Mouse (Mus musculus) hindbrain, postnatal 0 days (tissue): ENCODE measurements around the gene Pcsk2. TPM values are rescaled to one million over a fixed set of nuclear protein-coding genes. Genes with fewer than 3 reads are reported as not detected.

ENCODE experiments used
- ATAC-seq: fragments of 200-750 bp; cut with Nextera tagmentation; 2 replicates; pipeline ENCODE4 v1.8.0; 2017; ENCODE audit warnings: mild to moderate bottlenecking, moderate TSS enrichment, moderate library complexity
- DNase-seq: peaks from one replicate; pipeline ENCODE4 v3.0.0-alpha.2; 2015; ENCODE audit warnings: low spot score
- H3K27ac ChIP-seq: fragments of 300-500 bp; sonication (generic); 2 replicates; pipeline ENCODE4 v1.5.1; 2014; ENCODE audit warnings: mild to moderate bottlenecking
- H3K27me3 ChIP-seq: fragments of 300-500 bp; sonication (generic); 2 replicates; pipeline ENCODE4 v1.6.1; 2014; ENCODE audit warnings: low read length, mixed read lengths; ENCODE audit not compliant: insufficient read depth
- H3K36me3 ChIP-seq: fragments of 300-500 bp; sonication (generic); 2 replicates; pipeline ENCODE4 v1.6.1; 2014; ENCODE audit warnings: low read length, mixed read lengths; ENCODE audit not compliant: insufficient read depth
- H3K4me1 ChIP-seq: fragments of 300-500 bp; sonication (generic); 2 replicates; pipeline ENCODE4 v1.6.1; 2014; ENCODE audit warnings: antibody characterized with exemption, low read length, mixed read lengths; ENCODE audit not compliant: insufficient read depth
- H3K4me2 ChIP-seq: fragments of 300-500 bp; sonication (generic); 2 replicates; pipeline ENCODE4 v1.6.1; 2014; ENCODE audit warnings: low read depth, mild to moderate bottlenecking, low read length, moderate library complexity, mixed read lengths
- H3K4me3 ChIP-seq: fragments of 300-500 bp; sonication (generic); 2 replicates; pipeline ENCODE4 v1.5.1; 2014; ENCODE audit warnings: low read length
- H3K9ac ChIP-seq: fragments of 300-500 bp; sonication (generic); replicated peaks from 2 replicates; pipeline ENCODE4 v1.6.1; 2014; ENCODE audit warnings: mild to moderate bottlenecking, low read length, moderate library complexity, mixed read lengths
- H3K9me3 ChIP-seq: fragments of 300-500 bp; sonication (generic); 2 replicates; pipeline ENCODE4 v1.6.1; 2016; ENCODE audit warnings: low read length, mixed read lengths
- CTCF ChIP-seq: IDR thresholded peaks from 2 replicates; pipeline ENCODE4 v1.5.1; 2016; ENCODE audit warnings: antibody characterized with exemption, control low read depth, low read depth
- WGBS: fragments of 180-500 bp; shearing (Covaris S2); extraction: QIAGEN DNeasy Blood & Tissue Kit; methylation state at CpG from one replicate; pipeline ENCODE4 v1.1.7; 2014; 5-methylcytosine and 5-hydroxymethylcytosine counted together
- polyA plus RNA-seq: library from polyadenylated mRNA; unstranded; fragments of >200 nt; fragmentation: Nextera tagmentation; extraction: Ambion mirVana; gene quantifications from 2 replicates; pipeline ENCODE4 v1.2.1, GENCODE M21; 2015
- total RNA-seq: library from RNA; depleted of rRNA; stranded (reverse); fragments of >200 nt; gene quantifications from 2 replicates; pipeline ENCODE4 v1.2.3, GENCODE M21; 2014

Gene Pcsk2
- total and polyA plus RNA-seq, 2 experiments from 2014 or later, result 26.5 to 45.4 TPM

GRCm38 (mm10) chr2:143702931-143703344 lies 157.0 kb downstream of the Pcsk2 start:
- ATAC-seq, result no peak
- H3K27me3 ChIP-seq, result no peaks in the 10 kb centered on the region
- no peaks in the 10 kb centered on the region for H3K36me3 ChIP-seq
- H3K4me1 ChIP-seq, result no peaks in the 10 kb centered on the region
- H3K4me3 ChIP-seq, result no peak overlapping the region
- no peak overlapping the region for H3K27ac ChIP-seq
- WGBS, result 49% methylated on average over 3 of the region's 3 CpGs
- no peak overlapping the region for H3K9ac ChIP-seq
- no peak for TF ChIP-seq CTCF
- H3K9me3 ChIP-seq, result no peaks in the 10 kb centered on the region
- no peak for DNase-seq
- H3K4me2 ChIP-seq, result no peak overlapping the region

- H3K4me3 ChIP-seq, result no peak overlapping the region
- 79% methylated on average over 3 of the region's 3 CpGs for WGBS
- H3K9me3 ChIP-seq, result no peaks in the 10 kb centered on the region
- no peak for DNase-seq
- no peak overlapping the region for H3K27ac ChIP-seq
- no peak for ATAC-seq
- no peak overlapping the region for H3K9ac ChIP-seq
- H3K4me1 ChIP-seq, result no peaks in the 10 kb centered on the region
- H3K4me2 ChIP-seq, result no peak overlapping the region
- TF ChIP-seq CTCF, result no peak
- H3K27me3 ChIP-seq, result no peaks in the 10 kb centered on the region
- H3K36me3 ChIP-seq, result no peaks in the 10 kb centered on the region
Measured at GRCm38 (mm10) chr2:143708205-143708604, 162.2 kb downstream of the Pcsk2 start.

GRCm38 (mm10) chr2:143709249-143709648 lies 163.3 kb downstream of the Pcsk2 start:
- TF ChIP-seq CTCF, result peak; percentile 29; the same call in 1 of the 2 replicates
- no peaks in the 10 kb centered on the region for H3K9me3 ChIP-seq
- 21% methylated on average over 4 of the region's 4 CpGs for WGBS
- H3K27ac ChIP-seq, result no peak overlapping the region
- no peak overlapping the region for H3K4me2 ChIP-seq
- H3K27me3 ChIP-seq, result no peaks in the 10 kb centered on the region
- no peak overlapping the region for H3K9ac ChIP-seq
- H3K4me3 ChIP-seq, result no peak overlapping the region
- H3K36me3 ChIP-seq, result no peaks in the 10 kb centered on the region
- H3K4me1 ChIP-seq, result no peaks in the 10 kb centered on the region
- DNase-seq (peak; percentile 33), ATAC-seq (no peak)

GRCm38 (mm10) chr2:143709979-143710378 lies 164.0 kb downstream of the Pcsk2 start:
- 77% methylated on average over 2 of the region's 2 CpGs for WGBS
- H3K9me3 ChIP-seq, result no peaks in the 10 kb centered on the region
- no peak for TF ChIP-seq CTCF
- H3K36me3 ChIP-seq, result no peaks in the 10 kb centered on the region
- ATAC-seq (no peak), DNase-seq (no peak)
- no peaks in the 10 kb centered on the region for H3K4me1 ChIP-seq
- no peak overlapping the region for H3K27ac ChIP-seq
- no peak overlapping the region for H3K4me3 ChIP-seq
- H3K27me3 ChIP-seq, result no peaks in the 10 kb centered on the region
- no peak overlapping the region for H3K9ac ChIP-seq
- no peak overlapping the region for H3K4me2 ChIP-seq

GRCm38 (mm10) chr2:143711886-143712285 lies 165.9 kb downstream of the Pcsk2 start:
- Histone ChIP-seq H3K4me1 (no peaks in the 10 kb centered on the region), H3K4me2 (no peak overlapping the region), H3K9me3 (no peaks in the 10 kb centered on the region), H3K27me3 (no peaks in the 10 kb centered on the region), H3K9ac (no peak overlapping the region), H3K27ac (no peak overlapping the region), H3K36me3 (no peaks in the 10 kb centered on the region), H3K4me3 (no peak overlapping the region)
- WGBS, result 76% methylated on average over 4 of the region's 4 CpGs
- TF ChIP-seq CTCF, result no peak
- ATAC-seq, result no peak
- no peak for DNase-seq

- ATAC-seq, result no peak
- TF ChIP-seq CTCF, result no peak
- Histone ChIP-seq H3K27ac (no peak overlapping the region), H3K27me3 (no peaks in the 10 kb centered on the region), H3K9me3 (no peaks in the 10 kb centered on the region), H3K4me1 (no peaks in the 10 kb centered on the region), H3K4me3 (no peak overlapping the region), H3K9ac (no peak overlapping the region), H3K4me2 (no peak overlapping the region), H3K36me3 (no peaks in the 10 kb centered on the region)
- DNase-seq, result no peak
- 61% methylated on average over 3 of the region's 3 CpGs for WGBS
Measured at GRCm38 (mm10) chr2:143712901-143713300, 166.9 kb downstream of the Pcsk2 start.

- no peak overlapping the region for H3K4me2 ChIP-seq
- no peaks in the 10 kb centered on the region for H3K9me3 ChIP-seq
- no peak for TF ChIP-seq CTCF
- H3K27ac ChIP-seq, result no peak overlapping the region
- H3K4me1 ChIP-seq, result no peaks in the 10 kb centered on the region
- no peak overlapping the region for H3K4me3 ChIP-seq
- ATAC-seq (no peak), DNase-seq (no peak)
- no peak overlapping the region for H3K9ac ChIP-seq
- WGBS, result 61% methylated on average over 4 of the region's 4 CpGs
- H3K36me3 ChIP-seq, result no peaks in the 10 kb centered on the region
- no peaks in the 10 kb centered on the region for H3K27me3 ChIP-seq
Measured at GRCm38 (mm10) chr2:143713902-143714301, 167.9 kb downstream of the Pcsk2 start.
